Mouse (Mus musculus): ENCODE measurements around the gene B4galt5.

The B4galt5 gene

DNA sequence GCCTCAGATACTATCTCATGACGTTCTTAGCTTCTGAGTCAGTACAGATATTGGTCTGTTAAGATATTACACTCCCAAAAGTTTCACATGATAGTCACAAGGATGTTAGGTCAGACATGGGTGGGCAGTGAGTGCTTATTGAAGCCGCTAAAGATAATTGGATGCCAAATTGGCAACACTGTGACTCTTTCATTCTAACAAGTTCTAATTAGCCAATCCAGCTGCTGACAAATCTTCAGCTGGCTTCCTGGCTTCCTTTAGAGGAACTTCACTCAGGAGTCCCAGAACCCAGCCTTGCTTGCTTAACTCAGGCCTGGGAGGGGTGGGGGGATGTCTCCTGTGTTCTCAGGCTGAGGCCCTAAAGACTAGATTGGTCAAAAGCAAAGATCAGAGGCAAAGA, 9.5 kb upstream of the B4galt5 start:
- DNase-seq (ENCODE audit: low spot score) = no peak

DNA sequence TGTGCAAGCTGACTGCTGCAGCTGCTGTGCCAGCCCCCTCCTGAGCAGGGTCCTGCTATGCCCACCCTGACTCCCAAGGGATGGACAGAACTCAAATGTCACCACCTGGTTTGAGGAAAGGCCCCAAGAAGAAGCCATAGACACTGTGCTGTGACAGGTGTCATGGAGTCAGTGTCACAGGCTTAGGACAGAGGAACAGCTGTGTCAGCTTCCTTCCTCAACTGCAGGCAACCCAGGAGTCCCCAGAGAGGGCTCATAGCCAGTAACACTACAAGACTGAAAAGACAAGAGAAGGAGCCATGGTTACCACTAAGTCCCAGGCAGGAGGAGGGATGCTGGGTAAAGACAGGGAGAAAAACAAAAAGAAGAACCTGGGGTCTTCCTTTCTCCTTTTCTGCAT, 7.9 kb upstream of the B4galt5 start:
- no peak for DNase-seq (ENCODE audit: low spot score)

DNA sequence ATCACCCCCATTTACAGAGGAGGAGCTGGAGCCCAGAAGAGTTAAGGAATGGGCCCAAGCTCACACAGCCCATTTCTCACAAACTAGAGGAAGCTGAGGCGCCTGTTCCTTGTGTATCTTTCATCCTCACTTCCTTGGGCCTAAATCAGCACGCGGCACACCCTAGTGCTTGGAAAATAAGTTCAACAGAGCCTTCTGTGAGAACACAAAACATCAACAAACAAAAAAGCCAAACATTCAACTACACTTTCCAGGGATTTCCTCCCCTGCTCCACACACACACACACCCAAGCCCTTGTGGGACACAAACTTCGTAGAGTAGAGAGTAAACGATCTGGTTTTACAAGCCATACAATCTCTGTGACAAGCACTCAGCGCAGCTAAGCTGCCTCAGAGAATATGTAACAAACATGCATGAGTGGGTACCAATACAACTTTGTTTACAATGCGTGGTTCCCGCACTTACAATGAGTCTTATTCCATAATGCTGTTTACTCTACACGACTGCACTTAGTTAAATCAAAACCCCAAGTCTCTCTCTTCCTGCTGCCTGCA, 5.7 kb upstream of the B4galt5 start:
- no peak for DNase-seq (ENCODE audit: low spot score)

DNA sequence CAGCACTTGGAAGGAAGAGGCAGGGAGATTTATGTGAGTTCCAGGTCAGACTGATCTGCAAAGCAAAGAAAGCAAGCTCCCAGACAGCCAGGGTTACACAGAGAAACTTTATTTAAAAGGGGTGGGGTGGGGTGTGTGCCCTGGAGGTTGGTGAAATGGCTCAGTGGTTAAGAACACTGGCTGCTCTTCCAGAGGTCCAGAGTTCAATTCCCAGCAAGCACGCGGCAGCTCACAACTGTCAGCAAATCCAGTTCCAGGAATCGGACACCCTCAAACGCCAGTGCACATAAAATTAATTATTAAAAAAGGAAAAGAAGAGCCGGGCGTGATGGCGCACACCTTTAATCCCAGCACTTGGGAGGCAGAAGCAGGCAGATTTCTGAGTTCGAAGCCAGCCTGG, 5.1 kb upstream of the B4galt5 start:
- no peak for DNase-seq (ENCODE audit: low spot score)

DNA sequence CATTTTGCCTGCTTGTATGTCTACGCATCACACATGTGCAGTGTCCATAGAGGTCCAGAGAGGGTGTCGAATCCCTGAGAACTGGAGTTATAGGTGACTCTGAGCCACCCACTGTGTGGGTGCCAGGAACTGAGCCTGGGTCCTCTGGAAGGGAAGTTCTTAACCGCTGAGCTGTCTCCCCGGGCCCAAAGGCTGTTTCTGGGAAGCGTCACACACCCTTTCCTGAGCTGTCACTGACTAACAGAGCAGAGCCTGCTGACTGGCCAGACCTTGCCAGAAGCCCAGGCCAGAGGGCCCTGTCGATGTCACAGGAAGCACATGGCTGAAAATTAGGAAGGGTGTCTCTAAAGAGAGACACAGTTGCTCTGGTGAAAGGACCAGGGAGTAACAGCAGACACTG, 3.5 kb upstream of the B4galt5 start:
- no peak for DNase-seq (ENCODE audit: low spot score)

DNA sequence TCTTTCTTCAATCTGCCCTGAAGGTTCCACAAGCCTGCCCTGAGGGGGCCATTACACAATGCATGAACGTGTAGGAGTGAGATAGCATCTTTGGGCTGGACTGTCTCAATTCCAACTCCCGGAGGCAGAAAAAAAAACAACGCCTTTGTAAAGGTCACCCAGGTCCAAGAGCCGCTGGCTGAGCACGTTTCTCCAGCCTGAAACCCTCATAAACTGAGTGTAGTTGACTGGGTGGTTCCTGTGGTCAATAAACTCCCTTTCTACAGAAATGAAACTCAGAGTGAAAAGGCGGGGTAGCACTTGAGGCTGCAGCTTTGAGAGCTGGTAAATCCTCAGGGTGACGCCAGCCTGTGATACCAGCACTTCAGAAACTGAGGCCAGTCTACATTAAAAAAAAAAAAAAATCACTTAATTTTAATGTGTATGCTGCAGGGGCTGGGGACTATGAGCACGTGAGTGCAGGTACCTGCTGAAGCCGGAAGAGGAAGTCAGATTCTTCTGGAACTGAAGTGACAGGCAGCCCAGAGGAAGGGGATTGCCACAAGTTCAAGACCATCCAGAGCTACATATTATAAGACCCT, 2.5 kb upstream of the B4galt5 start:
- no peak for DNase-seq (ENCODE audit: low spot score)

DNA sequence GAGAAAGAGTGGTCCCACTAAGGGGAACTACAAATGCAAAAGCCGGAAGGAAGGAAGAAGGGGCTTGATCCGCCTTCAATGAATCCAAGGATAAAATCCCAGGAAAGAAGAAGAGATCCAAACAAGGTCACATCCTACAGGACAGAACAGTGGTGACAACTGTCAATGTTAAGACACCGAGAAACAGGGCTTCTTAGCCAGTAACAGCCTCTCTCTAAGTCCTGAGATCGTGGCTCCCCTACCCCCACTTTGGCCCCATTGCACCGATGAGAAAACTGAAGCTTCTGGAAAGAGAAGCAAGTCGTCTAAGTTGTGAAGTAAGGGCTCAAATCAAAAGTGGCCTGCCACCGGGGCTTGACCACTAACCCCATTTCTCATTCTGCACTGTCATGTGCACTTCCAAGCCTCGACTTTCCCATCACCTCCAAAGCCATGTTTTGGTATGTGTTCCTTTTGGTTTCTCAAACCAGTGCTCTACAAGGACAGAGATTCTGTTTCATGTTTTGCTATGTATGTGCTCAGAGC, 1.2 kb upstream of the B4galt5 start:
- DNase-seq (ENCODE audit: low spot score) = no peak

DNA sequence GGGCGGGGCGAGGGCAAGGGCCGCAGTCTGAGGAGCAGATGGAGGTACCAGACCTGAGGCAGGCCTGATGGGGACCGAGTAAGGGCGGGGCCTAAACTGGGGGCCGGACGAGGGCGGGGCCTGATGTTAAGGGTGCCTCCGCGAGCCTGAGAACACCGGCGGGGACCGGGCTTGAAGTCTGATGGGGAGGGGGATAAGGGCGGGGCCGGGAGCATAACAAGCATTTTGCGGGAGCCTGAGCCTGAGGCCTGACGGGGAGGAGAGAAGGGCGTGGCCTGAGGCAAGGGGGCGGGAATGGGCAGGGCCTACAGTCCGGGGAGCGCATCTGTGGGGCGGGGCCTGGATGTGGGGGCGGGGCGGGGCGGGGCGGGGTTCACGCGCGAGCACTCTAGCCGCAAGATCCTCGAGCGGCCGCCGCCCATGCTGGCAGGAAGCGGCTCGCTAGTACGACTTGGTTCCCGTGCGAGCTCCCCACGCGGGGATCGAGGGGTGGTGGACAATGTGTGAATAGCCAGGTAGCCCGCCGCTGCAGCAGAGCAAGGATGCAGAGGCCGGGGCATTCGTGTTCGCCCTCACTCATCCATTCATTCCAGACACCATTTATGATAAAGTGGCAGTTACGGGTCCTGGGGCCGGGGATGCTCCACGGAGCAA, 427 bp upstream of the B4galt5 start:
- DNase-seq (ENCODE audit: low spot score) = peak; percentile 95

DNA sequence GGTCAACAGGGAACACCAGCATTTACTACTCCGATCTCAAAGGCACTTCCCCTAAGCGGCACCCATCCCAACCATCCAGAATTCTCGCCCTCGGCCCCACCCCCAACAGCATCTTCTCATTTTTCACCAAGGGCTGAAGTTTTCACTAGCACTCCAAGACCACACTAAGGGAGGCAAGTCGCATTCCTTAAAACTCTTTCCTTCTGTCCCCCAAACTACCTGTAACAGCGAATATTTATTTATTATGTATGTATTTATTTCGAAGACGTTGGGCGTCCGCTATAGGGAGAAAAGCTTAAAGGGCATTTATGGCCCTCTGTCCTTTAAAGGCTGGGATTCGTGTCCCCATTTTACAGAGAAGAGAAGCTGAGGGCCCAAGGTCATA, 1.0 kb downstream of the B4galt5 start:
- DNase-seq (ENCODE audit: low spot score) = no peak

DNA sequence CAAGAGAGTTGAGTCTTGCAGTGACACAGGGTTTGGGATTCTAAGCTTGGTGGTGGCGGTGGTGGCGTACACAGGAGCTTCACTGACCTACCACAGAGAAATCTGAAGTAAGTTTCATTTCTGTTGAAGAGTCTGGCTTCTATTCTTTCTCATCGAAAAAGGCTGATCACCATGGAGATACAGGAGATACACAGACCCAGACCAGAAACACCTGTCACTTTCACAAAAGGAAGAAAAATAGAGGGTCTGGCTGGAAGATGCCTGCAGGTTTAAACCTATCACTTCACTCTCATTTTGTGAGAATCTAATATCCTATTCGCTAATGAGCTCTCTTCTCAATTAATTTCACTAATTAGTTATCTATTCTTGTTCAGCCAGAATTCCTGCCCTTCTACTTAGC, 1.6 kb downstream of the B4galt5 start:
- DNase-seq (ENCODE audit: low spot score) = no peak

DNA sequence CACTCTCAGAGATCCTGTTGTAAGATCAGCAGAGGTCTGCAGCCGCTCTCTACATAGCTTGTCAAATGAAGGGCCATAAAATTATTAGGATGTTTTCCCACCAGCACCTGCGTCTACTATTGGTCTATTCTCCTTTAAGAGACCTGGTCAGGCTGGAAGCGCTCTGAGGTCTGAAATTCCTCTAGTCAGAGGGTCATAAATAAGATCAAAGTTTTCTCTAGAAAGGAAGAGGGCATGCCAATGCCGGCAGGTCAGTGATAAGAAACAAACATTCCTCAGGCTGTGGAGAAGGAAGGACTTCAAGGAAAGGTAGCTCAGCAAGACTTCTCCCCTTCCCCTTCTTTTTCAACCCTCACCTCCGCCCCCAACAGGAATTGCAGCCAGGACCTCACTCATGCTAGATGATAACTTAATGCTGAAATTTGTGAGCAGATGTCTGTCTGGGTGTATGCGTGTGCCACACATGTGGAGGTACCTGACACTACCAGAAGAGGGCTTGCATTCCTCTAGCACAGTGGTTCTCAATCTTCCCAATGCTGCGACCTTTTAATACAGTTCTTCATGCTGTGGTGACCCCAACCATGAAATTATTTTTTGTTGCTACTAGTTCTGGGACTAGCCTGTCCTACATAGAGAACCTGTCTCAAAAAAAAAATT, 3.3 kb downstream of the B4galt5 start:
- no peak for DNase-seq (ENCODE audit: low spot score)

DNA sequence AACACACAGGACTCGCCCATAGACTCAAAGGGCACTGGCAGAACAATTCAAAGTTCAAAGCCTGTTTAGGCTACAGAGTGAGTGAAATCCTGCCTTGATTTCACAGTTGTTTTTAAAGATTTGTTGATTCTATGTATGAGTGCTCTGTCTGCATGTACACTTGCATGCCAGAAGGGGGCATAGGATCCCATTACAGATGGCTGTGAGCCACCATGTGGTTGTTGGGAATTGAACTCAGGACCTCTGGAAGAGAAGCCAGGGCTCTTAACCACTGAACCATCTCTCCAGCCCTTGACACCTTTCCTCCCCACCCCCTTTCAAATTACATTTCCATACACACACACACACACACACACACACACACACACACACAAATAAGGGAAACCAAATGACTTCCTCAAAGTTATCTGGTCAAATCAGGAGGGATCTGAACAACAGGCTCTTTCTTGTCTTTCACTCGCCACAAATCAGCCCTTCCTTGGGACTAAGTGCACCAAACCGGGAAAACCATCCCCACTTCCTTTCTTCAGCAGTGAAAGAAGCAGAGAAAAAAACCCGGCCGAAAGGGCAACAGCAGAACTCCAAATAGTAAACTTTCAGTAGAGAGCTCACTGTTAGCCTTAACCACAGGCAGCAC, 4.0 kb downstream of the B4galt5 start:
- DNase-seq (ENCODE audit: low spot score) = no peak

DNA sequence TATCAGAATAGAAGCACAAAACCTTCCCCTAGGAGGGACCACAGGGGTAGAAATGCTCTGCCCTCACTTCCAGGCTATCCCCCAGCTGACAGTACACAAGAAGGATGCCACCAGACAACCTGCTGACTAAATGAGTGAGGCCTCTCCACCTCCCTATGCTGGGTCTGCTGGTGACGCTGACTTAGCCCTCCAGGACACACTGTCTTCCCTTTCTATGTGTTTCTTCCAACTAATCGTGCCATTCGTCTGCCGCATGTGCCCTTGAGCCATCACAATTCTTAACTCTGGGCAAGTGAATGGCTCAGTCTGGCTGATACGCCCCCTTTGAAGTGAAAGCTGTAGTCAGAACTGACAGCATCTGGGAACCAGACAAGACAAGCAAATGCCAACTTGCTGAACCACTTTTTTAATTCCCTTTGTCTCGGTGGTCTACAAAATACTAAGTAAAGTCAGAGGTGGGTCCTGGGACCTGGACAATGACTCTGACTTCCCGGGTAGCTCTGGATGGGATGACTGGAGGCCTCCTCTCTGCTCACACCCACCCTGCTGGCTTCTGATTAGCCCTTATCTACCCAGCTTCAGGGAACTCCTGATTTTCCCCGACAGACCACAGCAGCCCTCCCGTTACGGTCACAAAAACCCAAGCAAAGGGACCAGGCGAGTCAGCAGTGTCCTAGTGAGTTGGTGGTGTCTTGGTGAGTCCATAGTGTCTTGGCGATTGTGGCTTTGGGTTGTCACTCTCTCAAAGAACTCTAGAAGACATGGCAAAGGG, 5.4 kb downstream of the B4galt5 start:
- no peak for DNase-seq (ENCODE audit: low spot score)

DNA sequence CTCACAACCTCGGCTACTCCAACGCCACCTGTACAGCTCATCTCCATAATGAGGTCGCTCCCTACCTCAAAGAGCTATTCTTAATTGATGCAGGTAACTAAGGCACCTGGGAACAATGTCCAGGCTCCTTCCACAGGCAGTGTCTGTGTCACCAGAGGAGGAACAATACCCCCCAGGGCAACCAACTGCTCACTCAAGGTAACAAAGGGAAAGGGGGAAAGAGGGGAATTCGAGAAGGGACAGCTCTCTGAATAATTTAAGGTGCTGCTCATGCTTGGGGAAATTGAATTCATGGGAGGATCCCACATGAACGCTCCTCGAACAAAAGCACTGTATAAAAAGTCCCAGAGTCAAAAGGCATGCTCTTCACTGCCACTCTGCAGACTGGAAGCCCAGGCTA, 6.1 kb downstream of the B4galt5 start:
- no peak for DNase-seq (ENCODE audit: low spot score)

DNA sequence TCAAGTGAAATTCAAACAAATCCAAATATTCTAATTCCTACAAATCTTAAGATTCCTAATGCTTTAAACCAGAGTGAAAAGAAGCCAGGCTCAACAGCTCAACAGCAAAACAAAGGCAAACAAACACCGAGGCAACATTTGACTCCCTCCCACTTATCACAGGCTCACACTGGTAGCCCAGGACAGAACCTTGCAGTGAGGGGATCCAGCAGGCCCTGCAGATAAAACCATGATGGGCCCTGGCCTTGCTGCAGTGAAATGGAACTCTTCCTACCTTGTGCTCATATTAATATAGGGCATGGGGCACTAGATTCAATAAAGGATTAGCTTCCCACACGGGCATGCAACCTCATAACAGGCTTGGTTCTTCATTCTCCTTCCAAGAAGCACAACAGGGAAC, 11.4 kb downstream of the B4galt5 start:
- DNase-seq (ENCODE audit: low spot score) = no peak

DNA sequence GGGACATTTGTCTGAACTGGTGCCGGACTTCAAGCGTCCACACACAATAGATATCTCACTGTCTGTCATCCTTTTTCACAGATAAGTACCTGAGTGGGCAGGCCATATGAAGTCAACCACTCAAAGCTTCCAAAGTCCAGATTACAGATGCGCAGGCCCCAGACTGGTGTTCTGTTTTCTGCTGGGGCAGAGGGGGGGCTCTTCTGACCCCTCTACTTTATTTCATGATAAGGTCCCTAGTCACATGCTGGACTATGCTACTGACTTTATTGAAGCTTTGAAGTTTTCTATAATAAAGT, 11.8 kb downstream of the B4galt5 start:
- DNase-seq (ENCODE audit: low spot score) = no peak

DNA sequence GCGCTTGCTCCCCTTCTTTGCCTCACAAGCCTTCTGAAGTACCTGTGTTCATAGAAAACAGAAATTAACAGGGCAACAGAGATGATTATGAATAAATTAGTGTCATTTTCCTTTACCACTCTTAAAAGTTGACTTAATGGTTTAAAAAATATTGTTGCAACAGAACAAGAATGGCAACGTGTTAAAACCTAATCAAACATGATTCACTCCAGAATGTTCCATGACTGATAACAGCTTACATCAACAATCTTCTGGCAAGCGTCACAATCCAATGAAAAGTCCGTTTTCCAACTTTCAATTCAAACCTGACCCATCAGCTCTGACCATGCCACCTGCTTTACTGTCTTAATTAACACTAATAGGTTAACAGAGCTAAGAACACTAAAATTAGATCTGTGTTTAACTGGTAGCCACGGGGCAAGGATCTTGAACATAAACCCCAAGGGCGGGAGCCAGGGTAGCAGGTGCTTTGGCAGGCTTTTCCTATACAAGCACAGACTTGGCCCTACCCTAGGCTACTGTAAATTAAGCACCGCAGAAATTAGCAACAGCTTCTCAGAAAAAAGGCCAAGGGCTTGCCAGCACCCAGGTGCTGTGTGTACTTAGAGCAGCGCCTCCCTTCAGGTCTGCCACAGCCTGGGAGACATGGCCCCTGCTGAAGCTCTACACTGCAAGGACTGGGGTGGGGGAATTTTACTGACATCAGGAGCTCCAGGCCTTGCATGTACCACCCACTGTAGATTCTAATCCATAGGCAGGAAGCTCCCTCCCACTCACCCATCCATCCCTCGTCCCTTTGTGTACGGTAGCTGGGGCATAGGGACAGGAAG, 12.4 kb downstream of the B4galt5 start:
- DNase-seq (ENCODE audit: low spot score) = no peak

DNA sequence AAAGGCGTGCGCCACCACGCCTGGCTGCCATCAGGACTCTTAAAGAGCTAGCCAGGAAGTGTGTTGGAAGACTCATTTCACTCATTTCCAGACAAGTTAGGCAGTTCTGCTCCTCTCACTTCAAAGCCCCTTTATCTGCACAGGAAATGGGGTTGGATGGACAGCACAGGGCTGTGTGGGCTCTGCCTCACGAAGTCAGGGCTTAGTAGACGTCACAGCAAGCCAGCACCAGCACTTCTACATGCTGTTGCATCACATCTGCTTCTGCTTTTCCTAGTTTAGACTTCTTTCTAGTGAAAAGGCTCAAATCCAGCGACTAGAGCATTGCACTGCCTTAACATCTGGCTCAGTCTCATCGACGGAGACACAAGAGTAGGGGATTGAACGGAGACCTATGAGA, 13.9 kb downstream of the B4galt5 start:
- no peak for DNase-seq (ENCODE audit: low spot score)

DNA sequence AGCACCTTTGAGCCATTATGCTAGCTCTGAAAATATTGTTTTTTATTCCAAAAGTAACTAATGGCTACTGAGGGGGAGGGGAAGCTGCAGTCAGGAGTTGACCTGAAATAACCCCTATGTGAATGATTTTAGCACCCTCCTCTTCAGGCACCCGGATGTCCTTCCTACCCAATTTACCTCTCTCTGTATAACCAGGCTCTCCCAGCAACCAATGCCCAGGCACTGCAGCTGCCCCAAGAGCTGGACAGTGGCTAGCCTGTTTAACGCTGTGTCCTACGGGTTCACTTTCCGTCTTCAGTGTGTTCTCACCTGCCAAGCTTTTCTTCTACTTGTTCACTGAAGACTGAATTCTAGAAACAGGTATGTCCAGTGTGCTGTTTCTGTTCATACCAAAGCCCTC, 14.7 kb downstream of the B4galt5 start:
- DNase-seq (ENCODE audit: low spot score) = no peak

DNA sequence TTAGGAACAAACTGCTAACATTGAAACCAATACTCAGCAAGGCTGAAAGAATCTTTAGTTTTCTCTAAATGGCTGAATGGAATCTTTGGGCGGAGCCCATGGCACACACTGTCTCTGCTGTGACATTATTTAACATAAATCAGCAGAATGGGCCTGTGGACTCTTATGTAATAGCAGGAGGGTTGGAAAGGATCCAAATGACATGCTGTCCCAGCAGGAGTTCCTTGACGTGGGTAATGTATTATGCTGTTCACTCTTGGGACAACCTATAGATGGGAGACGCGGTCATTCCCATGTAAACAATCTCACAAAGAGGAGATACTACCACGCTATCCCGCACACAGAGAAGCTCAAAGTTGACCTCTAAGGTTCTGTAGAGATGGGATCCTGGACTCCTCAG, 15.5 kb downstream of the B4galt5 start:
- DNase-seq (ENCODE audit: low spot score) = no peak

DNA sequence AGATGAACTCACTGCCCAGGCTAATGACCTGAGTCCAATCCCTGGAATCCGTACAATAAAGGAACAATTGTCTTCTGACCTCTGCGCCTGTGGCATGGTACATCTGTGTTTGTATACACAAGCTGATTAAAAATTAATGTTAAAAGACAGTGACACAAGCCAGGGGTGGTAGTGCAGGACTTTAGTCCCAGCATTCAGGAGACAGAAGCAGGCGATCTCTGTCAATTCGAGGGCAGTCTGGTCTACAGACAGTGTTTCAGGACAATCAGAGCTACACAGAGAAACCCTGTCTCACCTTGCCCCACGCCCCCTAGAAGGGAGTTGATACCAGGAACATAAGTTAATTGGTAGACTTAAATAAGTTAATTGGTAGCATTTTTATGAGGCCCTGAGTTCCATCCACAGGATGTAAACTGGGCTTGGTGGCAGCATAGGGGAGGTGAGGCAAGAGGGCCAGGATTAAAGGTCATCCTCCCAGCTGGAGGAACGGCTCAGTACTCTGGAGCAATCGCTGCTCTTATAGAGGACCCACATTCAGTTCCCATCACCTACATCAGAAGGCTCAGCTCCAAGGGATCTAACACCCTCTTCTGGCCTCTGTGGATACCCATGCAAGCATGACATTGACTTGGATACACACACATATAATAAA, 16.5 kb downstream of the B4galt5 start:
- no peak for DNase-seq (ENCODE audit: low spot score)
